Mouse (Mus musculus) CD8-positive naive resting alpha-beta T cell, adult 2 months (primary cell): ENCODE data around the gene Cend1.
A peak's percentile ranks its signal among the peaks of the same experiment; 100 is the strongest.
"Not testable (repeated sequence)": the region's sequence is repeated elsewhere in the genome, so short reads cannot be mapped to it uniquely, and the experiment has no call there.

Experiments
- DNase-seq, 2 experiments: peaks; one replicate each; pipeline ENCODE4 v3.0.0; 2022; ENCODE audit warnings: low read depth in 2 of 2, low spot score in 2 of 2

Cend1 gene

DNA sequence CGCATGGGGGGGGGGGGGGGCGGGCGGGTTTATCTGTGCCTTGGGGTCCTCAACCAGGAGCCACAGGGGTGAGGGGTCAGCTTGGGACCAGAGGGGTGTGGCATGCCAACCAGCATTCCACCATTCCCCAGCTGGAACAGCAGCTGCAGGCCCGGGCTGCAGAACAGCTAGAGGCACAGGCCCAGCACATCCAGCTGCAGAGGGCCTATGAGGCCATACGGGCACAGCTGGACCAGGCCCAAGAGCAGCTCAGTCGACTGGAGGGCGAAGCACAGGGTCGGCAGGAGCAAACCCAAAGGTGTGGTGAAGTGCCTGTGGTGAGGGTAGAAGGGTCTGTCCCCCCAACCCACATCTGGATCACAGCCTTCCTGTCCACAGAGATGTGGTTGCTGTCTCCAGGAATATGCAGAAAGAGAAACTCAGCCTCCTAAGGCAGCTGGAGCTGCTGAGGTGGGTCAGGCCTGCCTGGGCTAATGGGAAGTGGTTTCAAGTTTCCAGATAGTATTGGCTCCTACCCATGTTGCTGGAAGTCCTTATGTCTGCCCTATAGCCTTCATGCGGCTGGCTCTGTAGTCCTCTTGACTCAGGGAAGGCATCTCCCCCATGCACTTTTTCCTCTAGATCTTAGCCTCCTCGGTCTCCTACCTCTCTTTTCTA lies 36.2 kb upstream of the Cend1 start:
- no peak for DNase-seq

DNA sequence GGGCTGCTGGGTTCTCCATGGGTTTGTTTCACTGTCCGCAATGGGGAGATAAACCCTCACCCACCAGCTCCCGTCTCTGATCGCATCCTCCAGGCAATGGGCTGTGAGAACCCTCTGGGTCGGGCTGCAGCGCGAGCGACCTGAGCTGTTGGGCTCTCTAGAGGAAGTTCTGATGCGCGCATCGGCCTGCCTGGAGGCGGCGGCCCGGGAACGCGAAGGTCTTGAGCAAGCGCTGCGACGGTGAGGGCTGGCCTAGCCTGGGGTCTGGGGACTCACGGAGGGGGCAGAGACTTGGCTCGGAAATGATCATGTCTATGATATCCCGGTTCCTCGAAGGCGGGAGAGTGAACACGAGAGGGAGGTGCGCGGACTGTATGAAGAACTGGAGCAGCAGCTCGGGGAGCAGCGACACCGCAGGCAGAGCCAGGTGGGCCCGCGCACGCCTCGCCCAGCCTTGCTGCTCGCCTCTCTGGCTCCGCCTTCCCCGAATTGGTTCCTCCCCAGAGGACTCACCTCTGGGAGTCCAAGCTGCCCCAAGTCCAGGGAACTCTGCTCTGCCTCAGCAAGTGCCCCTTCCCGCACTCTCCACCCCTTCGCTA lies 35.4 kb upstream of the Cend1 start:
- no peak for DNase-seq

DNA sequence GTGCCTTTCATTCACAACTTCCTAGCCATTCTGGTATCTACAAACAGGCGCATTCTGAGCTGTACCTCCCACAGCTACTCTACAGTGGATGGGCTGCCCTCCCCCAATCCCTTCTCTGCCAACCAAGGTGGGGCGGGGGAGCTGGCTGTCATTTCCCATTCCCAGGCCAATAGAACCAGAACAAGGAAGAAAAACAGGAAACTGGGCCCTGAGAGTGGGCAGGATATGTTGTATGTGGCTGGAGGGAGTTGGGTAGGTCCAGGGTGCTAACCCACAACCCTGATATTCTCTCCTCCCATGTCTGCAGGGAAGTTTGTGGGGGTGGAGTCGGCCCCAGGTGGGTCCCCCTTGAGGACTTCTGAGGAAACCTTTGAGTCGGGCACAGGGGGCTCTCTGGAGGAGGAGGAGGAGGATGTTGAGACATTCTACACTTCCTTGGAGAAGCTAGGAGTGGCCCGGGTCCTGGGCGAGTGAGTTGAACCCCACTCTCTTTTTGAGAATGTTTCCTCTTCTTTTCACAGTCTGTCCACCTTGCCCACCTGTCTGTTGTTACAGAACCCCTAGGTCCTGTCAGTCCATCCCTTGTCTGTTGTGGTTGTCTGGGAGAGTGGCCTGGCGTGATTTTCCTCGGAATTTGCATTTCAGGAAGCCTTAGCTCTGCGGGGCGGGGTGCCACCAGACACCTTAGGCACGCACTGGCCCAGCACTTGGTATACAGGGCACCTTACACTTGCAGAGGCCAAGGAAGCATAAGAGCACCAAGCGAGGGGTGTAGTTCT lies 34.7 kb upstream of the Cend1 start:
- DNase-seq = no peak

DNA sequence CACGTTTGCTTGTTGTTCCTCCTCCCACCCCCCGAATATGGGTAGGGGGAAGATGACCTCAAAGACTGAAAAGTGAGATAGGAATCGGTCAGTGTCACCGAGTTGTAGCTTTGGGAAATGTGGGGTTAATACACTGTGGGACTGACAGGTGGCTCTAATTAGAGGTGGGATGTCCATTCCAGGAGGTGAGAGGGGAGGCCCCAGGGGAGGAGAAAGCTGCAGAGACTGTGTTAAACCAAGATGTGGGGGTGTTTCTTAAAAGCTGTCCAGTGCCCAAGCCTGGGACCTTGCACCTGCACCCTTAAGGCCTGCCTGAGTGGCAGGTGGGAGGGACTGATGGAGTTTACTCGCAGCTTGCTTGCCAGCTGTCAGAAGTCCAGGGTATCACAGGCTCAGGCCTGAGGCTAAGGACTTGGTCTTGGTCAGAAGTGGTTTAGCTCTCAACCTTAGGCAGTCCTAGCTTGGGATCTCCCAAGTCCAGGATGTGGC lies 33.1 kb upstream of the Cend1 start:
- no peak for DNase-seq

DNA sequence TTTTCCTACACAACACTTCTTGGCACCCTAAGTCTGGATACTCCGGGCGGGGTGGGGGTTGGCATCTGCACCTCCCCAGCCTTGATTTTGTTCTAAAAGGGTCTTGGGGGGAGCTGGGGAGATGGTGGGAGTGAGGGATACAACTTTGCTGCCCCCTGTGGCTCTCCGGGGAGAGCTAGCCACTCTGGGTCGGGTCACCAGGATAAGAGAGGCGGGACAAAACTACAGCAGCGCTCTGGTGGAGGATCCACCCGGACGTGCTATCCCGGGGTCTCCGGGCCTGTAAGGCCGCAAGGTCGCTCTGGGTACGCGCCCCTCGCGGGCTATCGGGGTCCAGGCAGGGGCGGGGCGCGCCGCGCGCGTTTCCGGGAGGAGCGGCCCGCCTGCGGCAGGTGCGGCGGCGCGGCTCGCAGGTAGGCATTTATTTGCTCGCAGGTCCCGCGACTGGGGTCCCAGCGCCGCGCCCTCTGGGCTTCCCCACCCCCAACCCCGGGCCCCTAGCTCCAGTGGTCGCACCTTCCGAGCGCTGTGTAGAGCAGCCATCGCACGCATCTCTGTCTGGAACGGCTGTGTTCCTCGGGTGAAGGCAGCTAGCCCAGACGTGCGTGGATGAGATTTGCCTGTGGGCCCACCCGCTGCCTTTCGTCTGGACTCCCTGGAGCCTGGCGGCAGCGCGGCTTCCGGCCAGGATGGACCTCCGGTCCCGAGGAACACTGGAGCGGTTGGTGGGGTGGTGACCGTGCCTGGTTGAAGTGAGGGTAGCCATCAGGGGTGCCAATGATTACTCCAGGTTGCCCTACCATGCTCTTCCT lies 32.4 kb upstream of the Cend1 start:
- no peak for DNase-seq

DNA sequence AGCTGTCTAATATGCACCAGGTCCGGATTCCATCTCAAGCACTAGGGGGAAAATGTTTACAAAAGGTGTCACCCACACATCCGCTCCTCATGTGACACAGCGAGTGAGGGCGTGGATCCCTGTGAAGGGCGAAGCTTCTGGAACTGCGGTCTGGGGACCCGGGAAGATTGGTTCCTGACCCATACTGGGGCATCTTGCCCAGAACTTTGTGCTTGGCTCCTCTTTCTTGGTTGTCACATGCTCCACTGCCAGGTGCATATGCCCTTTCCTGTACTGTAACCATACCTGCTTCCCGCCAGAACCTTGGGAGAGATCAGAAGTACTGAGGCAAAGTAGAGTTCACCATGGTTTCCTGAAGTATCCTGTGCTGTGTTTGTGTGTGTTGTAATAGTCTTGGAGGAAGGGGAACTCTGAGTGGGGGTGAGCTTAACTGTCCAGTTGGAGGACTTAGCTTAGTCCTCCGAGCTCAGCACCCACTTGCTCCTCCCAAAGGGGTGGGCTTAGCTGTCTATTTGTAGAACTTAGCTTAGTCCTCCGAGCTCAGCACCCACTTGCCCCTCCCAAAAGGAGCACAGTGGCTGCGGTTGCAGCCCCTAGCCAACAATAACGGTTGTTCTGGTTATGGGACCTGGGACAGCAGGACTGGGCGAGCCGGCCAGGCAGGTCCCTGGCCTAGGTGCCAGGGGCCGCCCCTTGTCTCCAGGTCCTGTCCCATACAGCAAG lies 31.3 kb upstream of the Cend1 start, which contains the start of gene Cracr2b:
Gene Cracr2b (plus strand): TSS at position 704 of the 723 bp plus-strand sequence.
- no peak for DNase-seq

DNA sequence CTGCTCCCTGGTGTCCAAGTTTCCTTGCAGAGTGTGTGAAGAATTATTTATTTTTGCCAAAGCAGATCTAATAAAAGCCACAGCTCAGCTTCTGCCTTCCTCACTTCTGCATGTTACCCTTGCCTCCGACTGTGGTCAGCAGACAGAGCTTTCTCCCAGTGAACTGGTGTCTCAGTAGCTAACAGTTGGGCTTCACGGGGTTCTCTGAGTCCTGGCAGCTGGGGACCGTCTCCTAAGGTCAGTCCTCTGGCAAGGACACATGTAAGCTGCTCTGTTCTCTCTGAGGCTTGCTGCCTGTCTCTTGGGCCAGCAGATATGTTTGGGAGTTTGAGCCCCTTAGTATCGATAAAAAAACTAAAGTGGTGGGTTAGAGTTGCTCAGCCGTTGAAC lies 30.7 kb upstream of the Cend1 start:
- DNase-seq = no peak

DNA sequence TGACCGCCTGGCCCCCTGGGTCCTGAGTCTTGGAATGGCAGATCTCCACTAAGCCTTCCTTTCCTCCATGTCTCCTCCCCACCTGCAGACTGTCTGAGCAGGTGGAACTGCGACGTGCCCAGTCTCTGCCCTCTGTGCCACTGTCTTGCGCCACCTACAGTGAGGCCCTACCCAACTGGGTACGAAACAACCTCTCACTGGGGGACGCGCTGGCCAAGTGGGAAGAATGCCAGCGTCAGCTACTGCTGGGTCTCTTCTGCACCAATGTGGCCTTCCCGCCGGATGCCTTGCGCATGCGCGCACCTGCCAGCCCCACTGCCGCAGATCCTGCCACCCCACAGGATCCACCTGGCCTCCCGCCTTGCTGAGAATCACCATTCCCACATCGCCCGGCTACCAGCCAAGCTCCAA lies 30.0 kb upstream of the Cend1 start:
- DNase-seq = no peak

DNA sequence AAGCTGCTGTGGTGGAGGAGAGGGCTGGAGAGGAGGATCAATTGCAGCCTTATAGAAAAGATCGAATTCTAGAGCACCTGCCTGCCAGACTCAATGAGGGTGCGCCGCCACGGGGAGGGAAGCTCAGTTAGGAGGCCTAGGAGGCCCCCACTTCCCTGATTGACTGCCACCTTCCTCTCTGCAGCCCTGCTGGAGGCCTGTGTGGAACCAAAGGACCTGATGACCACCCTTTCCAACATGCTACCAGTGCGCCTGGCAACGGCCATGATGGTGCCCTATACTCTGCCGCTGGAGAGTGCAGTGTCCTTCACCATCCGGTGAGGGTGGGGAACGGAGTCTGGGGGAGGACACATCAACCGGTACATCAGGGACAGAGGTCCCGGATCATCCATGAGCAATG lies 29.4 kb upstream of the Cend1 start:
- no peak for DNase-seq

DNA sequence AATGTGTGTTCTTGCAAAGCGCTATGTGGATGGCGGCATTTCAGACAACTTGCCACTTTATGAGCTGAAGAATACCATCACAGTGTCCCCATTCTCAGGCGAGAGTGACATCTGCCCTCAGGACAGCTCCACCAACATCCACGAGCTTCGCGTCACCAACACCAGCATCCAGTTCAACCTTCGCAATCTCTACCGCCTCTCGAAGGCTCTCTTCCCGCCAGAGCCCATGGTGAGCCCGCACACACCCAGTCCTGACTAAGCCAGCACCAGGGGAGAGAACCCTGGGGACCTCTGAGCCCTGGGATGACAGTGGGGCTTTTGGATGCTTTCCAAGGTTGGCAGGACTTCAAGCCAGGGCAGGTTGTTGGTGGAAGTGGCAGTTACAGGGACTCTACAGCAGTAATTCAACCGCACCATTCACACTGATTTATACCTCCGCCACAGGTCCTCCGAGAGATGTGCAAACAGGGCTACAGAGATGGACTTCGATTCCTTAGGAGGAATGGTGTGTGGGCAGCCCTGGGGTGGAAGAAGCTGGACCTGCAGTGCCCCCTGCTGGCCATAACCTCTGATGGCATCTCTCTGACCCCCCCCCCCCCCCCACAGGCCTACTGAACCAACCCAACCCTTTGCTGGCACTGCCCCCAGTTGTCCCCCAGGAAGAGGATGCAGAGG lies 28.8 kb upstream of the Cend1 start:
- peak in 1 of 2 experiments; percentile 67 for DNase-seq

DNA sequence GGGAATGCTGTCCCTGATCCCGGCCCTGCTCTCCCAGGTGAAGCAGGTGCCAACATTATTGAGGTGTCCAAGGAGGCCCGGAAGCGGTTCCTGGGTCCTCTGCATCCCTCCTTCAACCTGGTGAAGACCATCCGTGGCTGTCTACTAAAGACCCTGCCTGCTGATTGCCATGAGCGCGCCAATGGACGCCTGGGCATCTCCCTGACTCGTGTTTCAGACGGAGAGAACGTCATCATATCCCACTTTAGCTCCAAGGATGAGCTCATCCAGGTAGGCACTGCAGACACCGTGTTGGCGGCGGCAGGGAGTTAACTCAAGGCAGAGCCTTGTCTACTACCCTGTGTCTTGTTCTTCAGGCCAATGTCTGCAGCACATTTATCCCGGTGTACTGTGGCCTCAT lies 27.9 kb upstream of the Cend1 start:
- no peak for DNase-seq

DNA sequence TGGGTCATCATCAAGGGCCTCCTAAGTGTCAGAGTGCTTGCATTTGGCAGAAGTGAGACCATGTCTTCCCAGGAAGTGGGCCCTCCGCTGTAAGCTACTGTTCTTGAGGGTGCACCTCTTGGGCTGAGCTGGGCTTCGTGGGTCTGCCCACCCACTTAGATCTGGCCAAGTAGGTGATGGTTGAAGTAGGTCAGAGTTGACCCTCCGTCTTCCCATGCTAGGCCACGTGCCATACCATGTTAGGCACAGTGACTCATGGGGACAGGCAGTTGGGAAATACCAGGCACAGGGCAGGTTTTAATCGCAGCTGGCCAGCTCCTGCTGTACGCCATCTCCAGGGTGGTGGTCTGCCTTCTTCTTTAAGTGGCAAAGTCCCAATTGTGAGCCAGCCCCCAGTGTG lies 27.4 kb upstream of the Cend1 start:
- DNase-seq = no peak

DNA sequence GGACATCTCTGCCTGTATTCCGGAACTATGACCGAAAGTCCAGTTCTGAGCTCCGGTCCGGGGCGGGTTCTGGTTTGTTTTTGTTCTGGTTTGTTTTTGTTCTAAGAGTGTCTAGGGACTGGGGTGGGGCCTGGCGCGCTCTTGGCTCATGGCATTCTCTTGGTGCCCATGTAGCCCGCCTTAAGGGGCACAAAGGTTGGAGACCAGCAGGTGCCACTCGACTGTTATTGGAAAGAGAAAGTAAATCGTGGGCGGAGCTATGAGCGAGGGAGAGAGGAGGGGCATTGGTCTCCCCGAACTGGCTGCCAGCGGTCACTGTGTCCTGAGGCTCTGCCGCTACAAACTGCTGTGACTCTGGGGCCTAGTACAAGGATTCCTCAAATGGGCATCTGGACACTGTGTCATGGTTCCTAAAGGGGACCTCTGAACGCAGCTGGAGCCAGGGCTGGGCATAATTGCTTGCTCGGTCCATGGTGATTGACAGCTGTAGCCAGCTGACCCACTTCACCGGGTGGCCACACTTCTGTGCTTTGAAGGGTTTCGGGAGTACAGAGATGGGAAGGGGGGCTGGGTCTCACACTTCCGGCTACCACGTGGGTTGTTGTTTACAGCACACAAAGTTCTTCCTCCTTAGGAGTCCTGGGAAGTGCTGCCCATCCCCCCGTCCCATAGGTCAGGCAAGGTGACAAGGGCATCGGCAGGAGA lies 26.5 kb upstream of the Cend1 start:
- no peak for DNase-seq

DNA sequence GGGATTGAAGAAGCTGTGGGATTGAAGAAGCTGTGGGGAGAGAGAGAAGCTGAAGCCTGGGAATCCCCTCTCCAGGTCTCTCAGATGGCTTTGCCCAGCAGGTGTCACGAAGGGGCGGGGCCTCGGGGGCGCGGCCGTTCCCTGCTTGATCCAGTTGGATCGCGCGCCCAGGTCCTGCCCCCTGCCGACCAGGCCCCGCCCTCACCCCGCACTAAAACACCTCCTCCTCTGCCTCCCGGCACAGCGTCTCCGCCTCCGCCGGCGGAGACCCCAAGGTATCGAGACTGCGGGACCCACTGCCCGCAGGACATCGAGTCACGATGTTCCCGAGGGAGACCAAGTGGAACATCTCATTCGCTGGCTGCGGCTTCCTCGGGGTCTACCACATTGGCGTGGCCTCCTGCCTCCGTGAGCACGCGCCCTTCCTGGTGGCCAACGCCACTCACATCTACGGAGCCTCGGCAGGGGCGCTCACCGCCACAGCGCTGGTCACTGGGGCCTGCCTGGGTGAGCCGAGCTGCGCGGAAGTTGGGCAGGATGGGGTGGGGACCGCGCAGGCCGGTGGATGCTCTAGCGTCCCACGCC lies 25.8 kb upstream of the Cend1 start, which contains the start of gene Pnpla2:
Gene Pnpla2 (plus strand): TSS at position 232 of the 585 bp plus-strand sequence.
- peak; percentile 83 to 90 for DNase-seq

DNA sequence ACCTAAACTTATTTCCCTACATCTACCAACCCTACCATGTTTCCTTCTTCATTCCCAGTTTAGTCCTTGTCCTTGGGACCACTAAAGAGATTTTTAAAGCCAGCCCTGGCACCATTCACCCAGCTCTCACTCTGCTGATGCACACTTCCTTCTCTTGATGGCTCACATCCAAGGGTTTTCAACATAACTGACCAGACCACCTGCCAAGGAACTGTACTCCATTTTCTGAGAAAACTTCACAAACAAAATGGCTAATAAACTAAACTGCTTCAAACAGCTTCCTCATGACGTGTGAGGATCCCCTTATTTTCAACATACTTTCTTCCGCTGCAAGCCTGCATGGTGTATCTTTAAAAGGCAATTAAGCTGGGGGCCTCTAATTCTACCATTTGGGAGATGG lies 24.3 kb upstream of the Cend1 start:
- no peak for DNase-seq

DNA sequence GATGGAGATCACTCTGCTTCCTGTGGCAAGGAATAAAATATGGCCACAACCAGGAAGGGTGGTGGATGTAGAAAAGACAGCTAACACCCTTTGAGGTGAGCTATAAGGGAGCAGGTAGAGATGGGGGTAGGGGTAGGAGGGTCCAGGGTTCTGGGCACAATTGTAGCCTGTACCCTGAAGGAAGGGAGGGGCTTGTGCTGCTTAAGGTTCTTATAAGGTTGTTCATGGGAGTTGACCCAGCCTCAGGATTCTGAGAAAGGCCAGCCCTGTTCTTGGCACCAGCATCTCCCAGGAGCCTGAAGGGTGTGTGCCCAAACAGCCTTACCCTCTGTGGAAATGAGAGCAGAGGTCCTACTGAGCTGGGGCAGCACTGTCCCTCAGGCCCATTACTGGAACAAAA lies 22.6 kb upstream of the Cend1 start:
- no peak for DNase-seq

DNA sequence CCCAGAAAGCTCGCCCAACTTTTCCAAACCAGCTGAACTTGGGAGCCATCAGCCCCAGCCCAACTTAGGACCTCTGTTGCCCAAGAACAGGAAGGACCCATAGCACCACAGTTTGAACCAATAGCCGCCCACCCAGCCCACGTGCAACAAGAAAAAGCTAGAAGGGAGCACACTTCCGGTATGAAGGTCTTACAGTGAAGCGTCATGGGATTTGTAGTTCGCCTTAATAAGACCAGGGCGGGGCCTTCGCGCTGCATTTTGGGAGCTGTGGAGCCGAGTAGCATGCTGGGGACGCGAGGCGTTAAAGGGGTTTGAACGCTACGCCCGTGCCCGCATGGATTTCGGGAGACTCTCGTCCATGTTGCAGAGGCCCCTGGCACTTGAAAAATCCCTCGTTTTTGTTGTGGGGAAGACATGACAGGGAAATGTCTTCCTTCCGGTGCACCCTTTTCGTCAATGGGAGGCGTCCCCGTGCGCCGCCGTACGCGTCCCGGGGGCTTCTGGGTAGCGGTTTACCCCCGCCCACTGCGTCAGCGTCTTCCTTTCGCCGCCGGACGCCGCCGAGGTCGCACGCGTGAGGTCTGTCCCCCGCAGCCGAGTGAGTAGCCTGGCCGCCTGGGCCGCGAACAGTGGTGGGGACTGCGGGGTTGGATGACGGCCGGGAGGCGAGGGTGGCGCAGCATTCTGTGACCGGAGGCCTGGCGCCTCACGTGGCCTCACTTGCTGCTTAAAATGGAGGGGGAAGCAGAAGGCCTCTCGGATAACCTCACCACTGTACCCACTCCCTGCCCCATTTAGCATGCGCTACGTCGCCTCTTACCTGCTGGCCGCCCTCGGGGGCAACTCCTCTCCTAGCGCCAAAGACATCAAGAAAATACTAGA lies 18.1 kb upstream of the Cend1 start, which contains the start of gene Rplp2:
Gene Rplp2 (plus strand): TSS at position 261 of the 882 bp plus-strand sequence.
- DNase-seq = peak; percentile 85 to 93

DNA sequence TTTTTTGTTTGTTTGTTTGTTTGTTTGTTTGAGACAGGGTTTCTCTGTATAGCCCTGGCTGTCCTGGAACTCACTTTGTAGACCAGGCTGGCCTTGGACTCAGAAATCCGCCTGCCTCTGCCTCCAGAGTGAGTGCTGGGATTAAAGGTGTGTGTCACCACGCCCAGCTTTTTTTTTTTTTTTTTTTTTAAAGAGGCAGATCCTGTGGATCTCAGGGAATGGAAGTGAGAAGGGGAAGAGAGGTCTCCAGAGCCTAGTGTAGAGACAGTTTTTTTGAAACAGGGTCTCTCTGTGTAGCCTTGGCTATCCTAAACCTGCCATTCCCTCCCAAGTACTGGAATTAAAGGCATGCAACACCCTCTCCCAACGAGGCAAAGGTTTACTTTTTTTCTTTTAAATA lies 17.1 kb upstream of the Cend1 start:
- DNase-seq = not testable (repeated sequence)
